Mouse (Mus musculus) heart, adult 2 months (tissue): ENCODE results near the gene Ostf1.

Experiments used
- CTCF ChIP-seq: fragments of 200-600 bp; IDR thresholded peaks from 2 replicates; pipeline ENCODE4 v1.8.1; 2022; ENCODE audit warnings: antibody characterized with exemption, mild to moderate bottlenecking, moderate library complexity
- POLR2A ChIP-seq: fragments of 200-500 bp; IDR thresholded peaks from 2 replicates; pipeline ENCODE4 v1.6.1; 2011; ENCODE audit warnings: mild to moderate bottlenecking, low read depth, low read length, control low read depth; ENCODE audit not compliant: insufficient read depth

- TF ChIP-seq POLR2A (no peak), CTCF (peak; percentile 33)
These were observed 421 bp downstream of the Ostf1 start for GRCm38 (mm10) chr19:18631161-18631643.
